Mouse (Mus musculus) kidney, adult 2 months (tissue): ENCODE data around the gene Kcnb1.

Experiments
- CTCF ChIP-seq: fragments of 200-500 bp; conservative IDR thresholded peaks from 2 replicates; pipeline ENCODE4 v1.5.1; 2011; ENCODE audit warnings: low read depth, mild to moderate bottlenecking, control low read depth, low read length, moderate library complexity, mixed read lengths; ENCODE audit not compliant: insufficient read depth, insufficient read length
- POLR2A ChIP-seq: fragments of 200-500 bp; IDR thresholded peaks from one replicate; pipeline ENCODE4 v1.6.1; 2011; ENCODE audit warnings: low read depth, low read length, control low read depth

GRCm38 (mm10) chr2:167071641-167072601 lies 118.0 kb downstream of the Kcnb1 start:
- TF ChIP-seq CTCF: peak; percentile 100; the same call in 1 of the 2 replicates
- no peak for TF ChIP-seq POLR2A
